Mouse (Mus musculus): ENCODE data around the gene Enpp5.

DNA sequence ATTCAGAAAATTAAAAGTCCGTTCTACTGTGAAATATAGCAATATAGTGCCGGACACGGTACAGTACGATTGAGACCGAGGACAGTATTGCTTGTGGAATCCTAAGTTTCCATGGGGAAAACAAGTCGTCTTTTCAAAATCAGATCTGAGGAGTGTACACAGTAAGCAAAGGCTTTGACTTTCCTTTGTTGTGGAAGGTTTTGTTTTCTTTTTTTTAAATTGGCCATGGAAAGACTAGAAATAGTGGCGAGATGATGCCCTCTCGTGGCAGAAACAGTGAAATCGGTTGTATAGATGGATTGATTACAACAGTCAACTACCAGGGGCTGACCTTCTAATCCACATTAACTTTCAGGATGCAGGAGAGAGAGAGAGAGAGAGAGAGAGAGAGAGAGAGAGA is 40.0 kb upstream of the Enpp5 start:
- TF ChIP-seq CTCF (conservative IDR thresholded peaks at IDR 0.05; ENCODE audit: low read length) (no peak), NANOG (IDR thresholded peaks at IDR 0.05; ENCODE audit: borderline replicate concordance, low read length) (no peak), POU5F1 (IDR thresholded peaks at IDR 0.05; ENCODE audit: borderline replicate concordance, low read length) (no peak)
